Mouse (Mus musculus): ENCODE measurements around the gene Slc5a10.

Slc5a10 gene

DNA sequence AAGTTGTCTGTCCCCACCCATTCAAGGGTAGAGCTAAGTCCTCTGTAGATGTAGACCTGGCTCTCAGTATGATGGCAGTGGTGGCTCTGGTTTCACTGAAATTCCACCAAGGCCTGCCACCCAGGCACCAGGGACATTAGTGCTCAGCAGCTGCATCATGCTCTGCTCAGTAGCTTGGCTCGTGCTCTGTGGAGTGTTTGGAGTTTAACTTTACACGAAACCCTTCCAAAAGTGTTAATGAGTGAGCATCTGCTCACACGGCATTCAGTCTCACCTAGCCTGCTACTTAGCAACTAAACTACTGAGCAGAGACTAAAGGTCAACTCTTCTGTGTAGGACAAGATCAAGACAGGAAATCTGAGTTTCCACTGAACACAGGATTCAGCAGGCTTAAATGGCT is at the start of gene Slc5a10:
Gene Slc5a10, minus strand, starts transcription at position 191 of the 400 bp plus-strand sequence.
- no peak for DNase-seq (ENCODE audit: low read depth)

- peak; percentile 94 for DNase-seq (ENCODE audit: low read depth)
Observed at GRCm38 (mm10) chr11:61761584-61762407, 41.2 kb upstream of the Slc5a10 start, which contains the start of gene Prpsap2. TSS of gene Prpsap2 (minus strand) at chr11:61762088.

DNA sequence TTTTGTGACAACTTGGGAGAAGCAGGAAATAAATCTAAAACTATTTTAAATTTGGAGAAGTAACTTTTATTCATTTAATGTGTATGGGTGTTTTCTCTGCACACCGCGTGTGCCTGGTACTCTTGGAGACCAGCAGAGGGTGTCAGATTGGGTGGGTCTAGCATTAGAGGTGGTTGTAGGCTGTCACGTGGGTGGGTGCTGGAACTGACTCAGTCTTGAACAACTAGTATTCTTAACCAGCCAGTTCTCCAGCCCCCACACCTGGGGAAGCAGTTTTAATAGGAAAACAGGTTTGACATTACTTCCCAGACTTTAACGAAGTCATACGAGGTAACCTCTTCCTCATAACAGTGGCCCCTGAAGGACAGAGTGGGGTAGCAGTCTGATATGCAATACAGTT is 39.9 kb upstream of the Slc5a10 start:
- DNase-seq (ENCODE audit: low read depth) = no peak

DNA sequence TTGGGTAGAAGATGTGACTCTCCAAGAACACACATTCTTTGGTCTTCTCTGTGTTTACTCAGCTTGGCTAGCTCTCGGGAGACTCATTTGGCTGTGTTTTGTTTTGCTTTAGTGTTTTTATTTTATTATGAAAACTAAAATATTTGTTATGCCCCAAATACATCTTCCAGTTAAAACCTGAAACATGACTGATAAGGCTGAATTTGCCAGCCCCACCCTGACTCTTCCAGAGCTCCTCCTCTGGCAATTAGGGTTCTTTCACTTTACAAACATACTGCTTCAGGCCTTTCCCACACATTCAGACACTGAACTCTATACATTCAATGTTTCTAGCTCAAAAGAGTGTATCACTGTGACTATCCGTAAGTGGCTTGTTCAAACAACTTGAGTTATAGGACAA is 36.5 kb upstream of the Slc5a10 start:
- no peak for DNase-seq (ENCODE audit: low read depth)

DNA sequence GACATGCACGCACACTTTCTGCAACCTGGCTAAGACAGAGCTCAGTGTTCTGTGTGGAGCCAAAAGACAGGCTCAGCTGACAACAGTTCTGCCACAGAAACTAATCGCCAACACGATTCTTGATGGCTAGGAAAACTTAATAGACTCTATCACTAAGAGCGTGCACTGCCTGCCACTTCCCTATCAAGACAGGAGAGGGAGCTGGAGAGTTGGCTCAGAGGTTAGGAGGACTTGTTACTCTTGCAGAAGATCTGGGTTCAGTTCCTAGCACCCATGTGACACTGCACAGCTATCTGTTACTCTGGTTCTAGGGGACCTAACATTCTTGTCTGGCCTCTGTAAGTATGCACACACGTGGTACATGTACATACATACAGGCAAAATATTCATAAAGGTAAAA is 31.0 kb upstream of the Slc5a10 start:
- DNase-seq (ENCODE audit: low read depth) = no peak

- no peak for DNase-seq (ENCODE audit: low read depth)
Observed at GRCm38 (mm10) chr11:61747161-61747560, 26.5 kb upstream of the Slc5a10 start.

DNA sequence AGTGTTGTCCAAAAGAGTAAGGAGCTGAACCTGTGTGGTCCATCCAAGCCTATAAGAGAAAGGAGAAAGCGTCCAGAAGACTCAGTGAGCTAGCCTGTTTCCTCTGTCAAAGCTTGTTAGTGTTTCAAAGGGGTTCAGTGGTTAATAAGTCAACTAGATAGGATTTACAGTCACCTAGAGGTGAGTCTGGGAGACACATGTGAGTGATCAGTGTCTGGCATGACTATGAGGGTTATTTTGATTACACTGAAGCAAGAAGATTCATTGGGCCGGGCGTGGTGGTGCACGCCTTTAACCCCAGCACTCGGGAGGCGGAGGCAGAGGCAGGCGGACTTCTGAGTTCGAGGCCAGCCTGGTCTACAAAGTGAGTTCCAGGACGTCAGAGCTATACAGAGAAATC is 25.2 kb upstream of the Slc5a10 start:
- DNase-seq (ENCODE audit: low read depth) = no peak

- no peak for DNase-seq (ENCODE audit: low read depth)
Observed at GRCm38 (mm10) chr11:61744460-61744859, 23.8 kb upstream of the Slc5a10 start.

GRCm38 (mm10) chr11:61743768-61744167 is 23.1 kb upstream of the Slc5a10 start:
- no peak for DNase-seq (ENCODE audit: low read depth)

GRCm38 (mm10) chr11:61740500-61740899 is 19.9 kb upstream of the Slc5a10 start:
- no peak for DNase-seq (ENCODE audit: low read depth)

- DNase-seq (ENCODE audit: low read depth) = no peak
Observed at GRCm38 (mm10) chr11:61737290-61737689, 16.7 kb upstream of the Slc5a10 start.

- no peak for DNase-seq (ENCODE audit: low read depth)
Observed at GRCm38 (mm10) chr11:61732672-61733071, 12.0 kb upstream of the Slc5a10 start.

DNA sequence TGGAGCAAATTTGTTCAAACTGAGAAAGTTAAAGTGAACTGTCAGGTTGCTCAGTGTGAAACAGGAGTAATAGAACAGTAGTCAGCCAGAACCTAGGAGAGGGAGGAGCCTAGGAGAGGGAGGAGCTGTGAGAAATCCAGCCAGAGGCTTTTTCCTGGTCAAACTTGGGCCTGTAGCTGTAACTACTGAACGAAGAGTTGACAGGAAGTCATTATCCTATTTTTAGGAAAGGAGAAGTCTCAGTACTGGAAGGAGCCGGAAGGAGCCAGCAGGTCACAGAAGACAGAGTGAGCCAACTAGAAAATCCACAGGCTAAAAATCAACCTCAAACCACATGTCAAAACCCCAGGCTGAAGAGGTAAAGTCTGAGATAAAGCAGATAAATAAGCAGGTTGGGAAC is 7.4 kb upstream of the Slc5a10 start:
- DNase-seq (ENCODE audit: low read depth) = no peak

DNA sequence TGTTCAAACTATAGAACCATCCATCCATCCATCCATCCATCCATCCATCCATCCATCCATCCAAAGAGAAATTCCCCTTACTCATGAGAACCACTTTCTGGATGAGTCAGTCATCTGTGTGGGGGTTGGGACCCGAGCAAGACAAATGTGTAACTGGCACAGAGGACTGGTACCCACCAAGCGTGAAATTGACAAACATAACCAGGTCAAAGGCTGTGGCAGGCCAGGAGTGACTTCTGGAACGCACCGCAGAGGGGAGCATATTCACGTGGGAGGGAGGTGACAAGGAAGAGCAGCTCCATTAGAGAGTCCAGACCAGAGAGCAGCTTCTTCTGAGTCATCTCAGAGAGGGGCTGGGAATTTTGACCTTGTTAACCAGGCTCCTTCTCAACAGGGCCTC is 1.5 kb upstream of the Slc5a10 start:
- no peak for DNase-seq (ENCODE audit: low read depth)

- no peak for DNase-seq (ENCODE audit: low read depth)
Observed at GRCm38 (mm10) chr11:61719826-61720225, 800 bp downstream of the Slc5a10 start.

- DNase-seq (ENCODE audit: low read depth) = no peak
Observed at GRCm38 (mm10) chr11:61719387-61719786, 1.2 kb downstream of the Slc5a10 start.

- DNase-seq (ENCODE audit: low read depth) = no peak
Observed at GRCm38 (mm10) chr11:61717990-61718389, 2.6 kb downstream of the Slc5a10 start.

DNA sequence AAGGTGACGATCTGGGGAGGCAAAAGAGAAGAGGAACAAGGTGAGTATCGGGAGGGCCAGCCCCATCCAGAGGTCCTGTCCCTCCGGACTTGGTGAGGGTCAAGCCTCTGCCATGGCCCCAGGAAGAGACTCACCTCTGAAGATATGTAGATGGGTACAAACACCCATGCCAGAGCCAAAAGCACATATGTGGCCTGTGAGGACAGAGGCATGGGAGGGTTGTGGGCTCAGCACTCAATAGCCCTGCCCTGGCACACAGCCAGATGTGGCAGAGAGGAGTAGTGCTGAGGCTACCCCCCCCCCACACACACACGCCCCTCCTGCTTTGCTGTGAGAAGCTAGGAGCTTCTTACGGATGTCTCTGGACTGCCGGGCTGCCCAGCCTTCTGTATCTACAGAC is 5.5 kb downstream of the Slc5a10 start:
- no peak for DNase-seq (ENCODE audit: low read depth)

GRCm38 (mm10) chr11:61714346-61715117 is 6.1 kb downstream of the Slc5a10 start:
- DNase-seq (ENCODE audit: low read depth) = peak; percentile 46

- DNase-seq (ENCODE audit: low read depth) = peak; percentile 20
Observed at GRCm38 (mm10) chr11:61713157-61713855, 7.3 kb downstream of the Slc5a10 start.

- DNase-seq (ENCODE audit: low read depth) = no peak
Observed at GRCm38 (mm10) chr11:61708928-61709327, 11.7 kb downstream of the Slc5a10 start.

- DNase-seq (ENCODE audit: low read depth) = no peak
Observed at GRCm38 (mm10) chr11:61706232-61706631, 14.4 kb downstream of the Slc5a10 start.

GRCm38 (mm10) chr11:61705581-61705980 is 15.0 kb downstream of the Slc5a10 start:
- DNase-seq (ENCODE audit: low read depth) = no peak

Measured in fibroblast of lung, adult 2 months (primary cell).